Mouse (Mus musculus) hindbrain, embryonic 10.5 days (tissue): ENCODE measurements around the gene Bglap. TPM values are rescaled to one million over a fixed set of nuclear protein-coding genes. Genes with fewer than 3 reads are reported as not detected.
"Not testable (repeated sequence)": the region's sequence is repeated elsewhere in the genome, so short reads cannot be mapped to it uniquely, and the experiment has no call there.

ENCODE experiments used
- DNase-seq: peaks from one replicate; pipeline ENCODE4 v3.0.0-alpha.2; 2017; ENCODE audit warnings: low spot score
- H3K27ac ChIP-seq: fragments of 300-500 bp; sonication (generic); 2 replicates; pipeline ENCODE4 v1.5.1; 2016; ENCODE audit warnings: mild to moderate bottlenecking, moderate library complexity
- H3K27me3 ChIP-seq: fragments of 300-500 bp; sonication (generic); 2 replicates; pipeline ENCODE4 v1.6.1; 2016; ENCODE audit warnings: mild to moderate bottlenecking; ENCODE audit not compliant: poor library complexity, insufficient read depth, severe bottlenecking
- H3K36me3 ChIP-seq: fragments of 300-500 bp; sonication (generic); 2 replicates; pipeline ENCODE4 v1.6.1; 2016; ENCODE audit warnings: mild to moderate bottlenecking, moderate library complexity
- H3K4me1 ChIP-seq: fragments of 300-500 bp; sonication (generic); replicated peaks from 2 replicates; pipeline ENCODE4 v1.6.1; 2016; ENCODE audit warnings: mild to moderate bottlenecking
- H3K4me3 ChIP-seq: fragments of 300-500 bp; sonication (generic); 2 replicates; pipeline ENCODE4 v1.5.1; 2016; ENCODE audit warnings: mild to moderate bottlenecking, moderate library complexity
- H3K9me3 ChIP-seq: fragments of 300-500 bp; sonication (generic); 2 replicates; pipeline ENCODE4 v1.6.1; 2016; ENCODE audit warnings: mild to moderate bottlenecking, moderate library complexity
- WGBS: fragments of 180-500 bp; shearing (Covaris S2); methylation state at CpG from one replicate; pipeline ENCODE4 v1.1.7; 2016; 5-methylcytosine and 5-hydroxymethylcytosine counted together
- polyA plus RNA-seq: library from polyadenylated mRNA; unstranded; fragments of >200 nt; fragmentation: Nextera tagmentation; extraction: Ambion mirVana; gene quantifications from 2 replicates; pipeline ENCODE4 v1.2.1, GENCODE M21; 2016

The Bglap gene
- polyA plus RNA-seq, 1 experiment from 2014 or later, result not detected

DNA sequence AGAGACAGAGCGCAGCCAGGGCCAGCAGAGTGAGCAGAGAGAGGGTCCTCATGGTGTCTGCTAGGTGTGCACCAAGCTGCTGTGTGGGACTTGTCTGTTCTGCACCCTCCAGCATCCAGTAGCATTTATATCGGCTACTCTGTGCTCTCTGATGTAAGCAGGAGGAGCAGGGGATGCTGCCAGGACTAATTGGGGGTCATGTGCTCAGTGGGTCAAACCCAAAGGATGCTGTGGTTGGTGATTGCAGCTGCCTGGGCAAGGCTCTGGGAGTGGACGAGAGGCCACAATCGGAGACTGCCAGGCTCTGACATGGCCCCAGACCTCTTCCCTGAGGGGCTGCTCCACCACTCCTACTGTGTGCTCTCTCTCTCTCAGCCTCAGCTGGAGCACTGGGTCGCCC lies 5.7 kb downstream of the Bglap start, which contains the start of gene Bglap2:
Gene Bglap2 (minus strand): TSS at position 101 of the 400 bp plus-strand sequence.
- DNase-seq, H3K27me3 ChIP-seq, H3K36me3 ChIP-seq, H3K9me3 ChIP-seq, H3K4me3 ChIP-seq, H3K27ac ChIP-seq: not testable (repeated sequence)
- 80% methylated on average over 5 of the region's 5 CpGs for WGBS
- H3K4me1 ChIP-seq, result peaks cover 19% of the 10 kb centered on the region

DNA sequence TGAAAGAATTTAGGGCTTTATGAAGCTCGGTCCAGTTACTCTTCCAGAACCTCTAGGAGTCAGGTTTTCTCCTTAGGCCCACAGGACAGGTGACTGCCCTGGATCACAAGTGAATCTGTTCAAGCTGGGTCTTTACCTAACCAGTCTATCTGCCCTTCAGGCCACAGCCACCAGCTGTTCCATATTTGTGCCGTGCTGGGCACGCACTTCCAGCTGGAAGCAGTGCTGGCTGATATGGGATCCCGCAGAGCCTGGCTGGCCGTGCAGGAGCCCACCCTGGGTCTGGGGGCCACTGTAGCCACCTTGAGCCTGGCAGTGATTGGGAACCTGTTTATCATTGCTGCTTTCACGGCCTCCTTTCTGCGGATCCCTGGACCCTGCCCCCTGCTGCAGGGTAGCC lies 7.6 kb downstream of the Bglap start:
- H3K36me3 ChIP-seq, DNase-seq, H3K27me3 ChIP-seq, H3K9me3 ChIP-seq: not testable (repeated sequence)
- H3K27ac ChIP-seq, result peak overlapping the region; percentile 79
- peak overlapping the region; percentile 32; the same call in 1 of the 2 replicates for H3K4me3 ChIP-seq
- peaks cover 13% of the 10 kb centered on the region for H3K4me1 ChIP-seq
- WGBS, result 32% methylated on average over 7 of the region's 7 CpGs

- H3K4me1 ChIP-seq, H3K27me3 ChIP-seq, H3K36me3 ChIP-seq, H3K9me3 ChIP-seq: not testable (repeated sequence)
- Histone ChIP-seq H3K27ac (peak overlapping the region; percentile 79), H3K4me3 (peak overlapping the region; percentile 32)
- 10% methylated on average over 19 of the region's 19 CpGs for WGBS
- peak; percentile 63 for DNase-seq
These were observed 8.3 kb downstream of the Bglap start for GRCm38 (mm10) chr3:88375750-88376626.

DNA sequence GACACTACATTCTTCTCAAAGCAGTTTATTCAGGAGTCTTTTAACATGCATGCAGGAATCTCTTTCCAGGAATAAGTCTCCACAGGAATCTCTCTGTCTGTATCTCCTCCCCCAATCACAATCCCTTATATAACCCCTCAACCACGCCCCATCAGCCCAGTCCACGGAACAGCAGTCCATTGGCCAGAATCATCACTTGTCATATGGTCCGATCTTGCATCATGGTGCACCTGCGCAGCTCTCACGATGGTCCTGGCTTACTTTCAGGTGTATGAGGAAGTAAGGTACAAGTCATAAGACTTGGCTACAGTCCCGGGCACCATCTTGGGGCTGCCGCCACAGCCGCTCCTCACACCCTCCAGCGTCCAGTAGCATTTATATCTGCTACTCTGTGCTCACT lies 11.6 kb downstream of the Bglap start, which contains the start of gene Bglap3:
Gene Bglap3 (minus strand): TSS at position 101 of the 400 bp plus-strand sequence.
- not testable (repeated sequence) for H3K4me1 ChIP-seq, H3K27me3 ChIP-seq, H3K27ac ChIP-seq, DNase-seq, H3K9me3 ChIP-seq, H3K4me3 ChIP-seq, H3K36me3 ChIP-seq
- 94% methylated on average over 9 of the region's 9 CpGs for WGBS

DNA sequence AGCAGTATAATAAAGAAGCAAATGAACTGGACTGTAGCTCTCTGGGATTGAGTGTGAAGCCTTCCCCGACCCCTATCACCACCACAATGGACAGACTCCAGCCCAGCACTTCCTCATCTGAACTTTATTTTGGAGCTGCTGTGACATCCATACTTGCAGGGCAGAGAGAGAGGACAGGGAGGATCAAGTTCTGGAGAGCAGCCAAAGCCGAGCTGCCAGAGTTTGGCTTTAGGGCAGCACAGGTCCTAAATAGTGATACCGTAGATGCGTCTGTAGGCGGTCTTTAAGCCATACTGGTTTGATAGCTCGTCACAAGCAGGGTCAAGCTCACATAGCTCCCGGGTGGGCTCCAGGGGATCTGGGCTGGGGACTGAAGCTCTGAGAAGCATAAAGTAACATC lies 15.8 kb downstream of the Bglap start:
- peaks cover 22% of the 10 kb centered on the region for H3K4me1 ChIP-seq
- H3K27ac ChIP-seq, DNase-seq, H3K9me3 ChIP-seq, H3K36me3 ChIP-seq, H3K4me3 ChIP-seq: not testable (repeated sequence)
- WGBS, result 88% methylated on average over 7 of the region's 7 CpGs
- peaks cover 34% of the 10 kb centered on the region for H3K27me3 ChIP-seq

- Histone ChIP-seq H3K4me1 (peaks cover 22% of the 10 kb centered on the region), H3K27me3 (peaks cover 34% of the 10 kb centered on the region)
- DNase-seq, H3K9me3 ChIP-seq, H3K4me3 ChIP-seq, H3K27ac ChIP-seq, H3K36me3 ChIP-seq: not testable (repeated sequence)
- 43% methylated on average over 3 of the region's 7 CpGs for WGBS
These were observed 16.7 kb downstream of the Bglap start for GRCm38 (mm10) chr3:88367517-88367916.

- Histone ChIP-seq H3K4me1 (peaks cover 24% of the 10 kb centered on the region), H3K4me3 (peak overlapping the region; percentile 41), H3K27me3 (peaks cover 34% of the 10 kb centered on the region), H3K36me3 (peaks cover 15% of the 10 kb centered on the region), H3K27ac (peak overlapping the region; percentile 80)
- peak; percentile 45 for DNase-seq
- H3K9me3 ChIP-seq, result not testable (repeated sequence)
- WGBS, result 6% methylated on average over 22 of the region's 22 CpGs
These were observed 17.3 kb downstream of the Bglap start for GRCm38 (mm10) chr3:88366830-88367428.

DNA sequence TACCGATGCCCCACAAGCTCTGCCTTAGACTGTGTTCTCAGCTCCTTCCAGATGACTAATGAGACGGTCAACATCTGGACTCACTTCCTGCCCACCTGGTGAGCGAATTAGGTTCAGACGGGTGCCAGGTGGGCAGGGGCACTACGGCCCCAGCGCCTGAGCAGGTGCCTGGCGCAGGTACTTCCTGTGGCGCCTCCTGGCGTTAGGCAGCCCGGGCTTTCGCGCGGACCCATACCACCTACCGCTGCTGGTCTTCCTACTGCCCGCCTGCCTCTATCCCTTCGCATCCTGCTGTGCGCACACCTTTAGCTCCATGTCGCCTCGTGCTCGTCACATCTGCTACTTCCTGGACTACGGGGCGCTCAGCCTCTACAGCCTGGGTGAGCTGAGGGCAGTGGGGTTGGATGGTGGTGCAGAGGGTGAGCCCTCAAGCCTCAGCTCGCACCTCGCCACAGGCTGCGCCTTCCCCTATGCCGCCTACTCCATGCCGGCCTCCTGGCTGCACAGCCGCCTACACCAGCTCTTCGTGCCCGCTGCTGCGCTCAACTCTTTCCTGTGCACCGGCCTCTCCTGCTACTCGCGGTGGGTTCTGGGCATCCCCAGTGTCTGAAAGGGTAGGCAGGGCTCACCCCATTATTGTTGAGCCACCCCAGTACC lies 18.4 kb downstream of the Bglap start:
- Histone ChIP-seq H3K27me3 (peaks cover 34% of the 10 kb centered on the region), H3K4me1 (peaks cover 35% of the 10 kb centered on the region), H3K36me3 (peaks cover 26% of the 10 kb centered on the region), H3K9me3 (peaks cover 10% of the 10 kb centered on the region), H3K4me3 (0 out of 2 replicates have a peak overlapping the region, but pooled peaks have one; percentile 16), H3K27ac (no peak overlapping the region)
- no peak for DNase-seq
- 31% methylated on average over 34 of the region's 34 CpGs for WGBS

DNA sequence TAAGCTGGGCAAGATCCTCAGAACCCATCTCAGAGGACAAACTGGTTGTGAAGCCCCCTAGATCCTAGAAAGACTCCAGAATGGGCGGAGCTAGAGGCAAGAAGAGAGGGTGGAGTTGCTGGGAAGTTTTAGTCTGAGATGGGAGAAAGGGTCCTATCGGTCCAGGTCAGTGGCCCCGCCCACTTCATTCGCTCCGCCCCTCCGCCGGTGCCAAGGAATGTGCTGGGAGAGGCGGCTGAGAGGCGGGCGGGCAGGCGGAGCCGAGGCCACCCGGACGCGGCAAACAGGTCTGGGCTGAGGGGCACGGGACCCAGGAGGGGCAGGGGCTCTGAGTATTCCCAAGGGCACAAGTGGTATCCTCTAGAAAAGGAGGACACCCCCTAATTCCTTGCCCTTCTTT lies 19.9 kb downstream of the Bglap start, which contains the start of gene Paqr6:
Gene Paqr6 (plus strand): TSS at position 248 of the 400 bp plus-strand sequence.
- Histone ChIP-seq H3K27me3 (peaks cover 34% of the 10 kb centered on the region), H3K36me3 (peaks cover 41% of the 10 kb centered on the region), H3K4me3 (peak within 1 kb of the TSS; percentile 18; the same call in 1 of the 2 replicates), H3K4me1 (peaks cover 50% of the 10 kb centered on the region), H3K9me3 (no peaks in the 10 kb centered on the region), H3K27ac (peak within 1 kb of the TSS; percentile 45; the same call in 1 of the 2 replicates)
- peak; percentile 56 for DNase-seq
- WGBS, result under 1% methylated on average over 16 of the region's 16 CpGs

GRCm38 (mm10) chr3:88363700-88364099 lies 20.6 kb downstream of the Bglap start:
- Histone ChIP-seq H3K4me3 (no peak overlapping the region), H3K27me3 (peaks cover 34% of the 10 kb centered on the region), H3K27ac (peak overlapping the region; percentile 45; the same call in 1 of the 2 replicates), H3K9me3 (no peaks in the 10 kb centered on the region), H3K4me1 (peaks cover 57% of the 10 kb centered on the region), H3K36me3 (peaks cover 48% of the 10 kb centered on the region)
- 53% methylated on average over 4 of the region's 4 CpGs for WGBS
- no peak for DNase-seq

- peaks cover 32% of the 10 kb centered on the region for H3K27me3 ChIP-seq
- no peak overlapping the region; the same call in 1 of the 2 replicates for H3K4me3 ChIP-seq
- H3K27ac ChIP-seq, result peak overlapping the region; percentile 72; the same call in 1 of the 2 replicates
- H3K4me1 ChIP-seq, result peaks cover 54% of the 10 kb centered on the region
- 92% methylated on average over 2 of the region's 2 CpGs for WGBS
- no peak for DNase-seq
- peaks cover 67% of the 10 kb centered on the region for H3K36me3 ChIP-seq
- H3K9me3 ChIP-seq, result no peaks in the 10 kb centered on the region
These were observed 22.5 kb downstream of the Bglap start for GRCm38 (mm10) chr3:88361612-88362313.

GRCm38 (mm10) chr3:88361096-88361495 lies 23.2 kb downstream of the Bglap start:
- no peaks in the 10 kb centered on the region for H3K9me3 ChIP-seq
- peaks cover 53% of the 10 kb centered on the region for H3K4me1 ChIP-seq
- peaks cover 74% of the 10 kb centered on the region for H3K36me3 ChIP-seq
- peak overlapping the region; percentile 72; the same call in 1 of the 2 replicates for H3K27ac ChIP-seq
- no peak for DNase-seq
- 82% methylated on average over 6 of the region's 6 CpGs for WGBS
- H3K27me3 ChIP-seq, result peaks cover 26% of the 10 kb centered on the region
- H3K4me3 ChIP-seq, result no peak overlapping the region; the same call in 1 of the 2 replicates
